Mouse (Mus musculus): ENCODE measurements around the gene Gpatch1.
"Not testable (repeated sequence)": the region's sequence is repeated elsewhere in the genome, so short reads cannot be mapped to it uniquely, and the experiment has no call there.

Gene Gpatch1

DNA sequence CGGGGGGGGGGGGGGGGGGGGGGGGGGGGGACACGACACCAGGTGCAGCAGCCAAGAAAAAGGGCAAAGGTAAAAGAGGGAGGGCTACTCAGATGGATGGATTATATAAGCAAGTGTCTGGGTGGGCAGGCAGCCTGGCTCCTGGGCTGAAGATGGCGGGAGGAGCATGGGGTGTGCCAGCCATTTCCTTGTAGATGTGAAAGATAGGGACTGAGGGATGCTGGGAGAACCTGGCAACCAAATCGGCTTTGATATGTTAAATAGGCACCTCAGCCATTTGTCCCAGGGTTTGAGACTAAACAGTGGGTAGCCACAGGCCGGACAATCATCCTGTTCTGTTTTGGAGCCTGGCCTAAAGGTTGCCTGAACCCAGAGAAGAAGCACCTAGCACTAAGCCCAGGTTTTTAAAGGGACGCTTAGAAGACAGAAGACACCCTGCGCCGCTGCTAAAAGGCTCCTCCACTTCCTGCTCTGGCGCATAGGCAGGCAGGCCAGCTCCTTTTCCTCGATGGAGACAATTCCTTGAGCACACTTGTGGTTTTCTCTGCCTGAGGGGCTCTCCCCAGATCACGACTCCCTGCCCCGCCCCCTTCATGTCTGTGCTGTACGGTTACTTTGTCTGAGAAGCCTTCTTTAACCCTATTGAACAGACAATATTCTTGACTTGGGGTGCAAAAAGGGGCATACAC, 4.6 kb upstream of the Gpatch1 start:
- DNase-seq (ENCODE audit: low read depth): no peak

DNA sequence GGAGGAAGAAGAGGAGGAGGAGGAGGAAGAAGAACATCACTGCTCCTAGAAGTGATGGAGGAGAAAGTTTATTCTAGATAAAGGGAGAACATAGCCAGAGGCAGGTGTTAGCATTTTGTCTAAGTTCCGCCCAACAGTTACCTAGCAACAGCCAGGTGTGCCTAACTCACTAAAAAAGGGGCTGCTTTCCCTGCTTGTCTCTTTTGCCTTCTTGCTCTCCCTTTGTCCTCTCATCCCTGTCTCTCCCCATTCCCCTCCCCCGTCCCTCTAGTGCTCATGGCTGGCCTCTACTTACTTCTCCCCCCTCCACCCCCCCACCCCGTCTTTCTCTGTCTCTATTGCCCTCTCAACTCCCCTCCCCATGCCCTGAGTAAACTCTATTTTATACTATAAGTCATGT, 3.9 kb upstream of the Gpatch1 start:
- no peak for DNase-seq (ENCODE audit: low read depth)

DNA sequence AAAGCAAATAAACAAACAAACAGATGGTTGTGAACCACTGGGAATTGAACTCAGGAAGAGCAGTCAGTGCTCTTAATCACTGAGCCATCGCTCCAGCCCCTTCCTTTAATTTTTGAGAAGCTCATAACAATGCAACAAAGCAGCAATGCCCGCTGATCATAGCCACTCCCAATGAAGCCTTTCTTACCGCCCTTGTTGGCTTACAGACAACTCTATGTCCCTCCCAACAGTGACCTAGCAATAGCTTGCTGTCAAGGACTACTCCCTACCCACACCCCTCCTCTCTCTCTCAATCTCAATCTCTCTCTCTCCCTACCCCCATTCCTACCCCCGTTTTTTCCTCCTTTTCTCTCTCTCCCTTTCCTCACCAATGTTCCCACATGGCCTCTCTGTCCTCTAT, 1.5 kb upstream of the Gpatch1 start:
- DNase-seq (ENCODE audit: low read depth): no peak

DNA sequence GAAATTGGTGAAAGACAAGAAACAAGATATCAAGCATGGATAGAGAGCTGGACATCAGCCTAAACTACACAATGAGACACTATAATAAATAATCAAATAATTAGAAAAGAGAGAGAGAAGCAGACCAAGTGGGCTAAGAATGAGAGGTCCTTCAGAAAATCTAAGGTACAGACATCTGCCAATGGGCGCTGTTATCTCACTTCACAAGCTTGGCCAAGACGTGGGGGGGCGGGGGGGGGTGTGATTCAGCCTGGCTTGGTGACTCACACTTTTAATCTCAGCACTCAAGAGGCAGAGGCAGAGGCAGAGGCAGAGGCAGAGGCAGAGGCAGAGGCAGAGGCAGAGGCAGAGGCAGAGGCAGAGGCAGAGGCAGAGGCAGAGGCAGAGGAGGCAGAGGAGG, 981 bp upstream of the Gpatch1 start:
- DNase-seq (ENCODE audit: low read depth): not testable (repeated sequence)

DNA sequence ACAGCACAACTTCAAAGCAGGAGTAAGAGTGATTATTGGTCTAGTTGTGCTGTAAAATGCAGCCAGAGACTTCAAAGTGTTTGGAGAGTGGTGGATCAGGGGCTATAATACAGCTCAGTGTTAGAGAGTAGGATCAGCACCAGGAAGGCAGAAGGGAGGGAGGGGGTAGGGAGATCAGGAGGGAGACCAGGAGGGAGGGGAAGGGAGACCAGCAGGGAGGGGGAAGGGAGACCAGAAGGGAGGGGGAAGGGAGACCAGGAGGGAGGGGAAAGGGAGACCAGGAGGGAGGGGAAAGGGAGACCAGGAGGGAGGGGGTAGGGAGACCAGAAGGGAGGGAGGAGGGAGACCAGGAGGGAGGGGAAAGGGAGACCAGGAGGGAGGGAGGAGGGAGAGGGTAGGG, 4.1 kb downstream of the Gpatch1 start:
- no peak for DNase-seq (ENCODE audit: low read depth)

DNA sequence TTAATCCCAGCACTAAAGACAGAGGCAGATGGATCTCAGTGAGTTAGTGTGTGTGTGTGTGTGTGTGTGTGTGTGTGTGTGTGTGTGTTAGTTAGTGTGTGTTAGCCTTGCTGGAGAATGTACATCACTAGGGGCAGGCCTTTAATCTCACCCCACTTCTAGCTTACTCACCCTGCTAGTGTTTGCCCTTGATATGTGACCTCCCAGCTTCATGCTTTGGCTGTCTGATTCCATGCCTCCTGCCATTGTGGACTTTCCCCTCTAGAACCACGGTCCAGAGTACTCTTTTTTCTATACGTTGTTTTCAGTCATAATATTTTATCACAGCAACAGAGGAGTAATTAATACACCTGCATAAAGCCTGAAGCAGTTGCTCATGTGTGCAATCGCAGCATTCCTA, 7.0 kb downstream of the Gpatch1 start:
- DNase-seq (ENCODE audit: low read depth): no peak

GRCm38 (mm10) chr7:35300792-35301191, 17.4 kb downstream of the Gpatch1 start:
- no peak for DNase-seq (ENCODE audit: low read depth)

- DNase-seq (ENCODE audit: low read depth): no peak
These were observed 18.6 kb downstream of the Gpatch1 start for GRCm38 (mm10) chr7:35299656-35300055.

- DNase-seq (ENCODE audit: low read depth): no peak
These were observed 20.4 kb downstream of the Gpatch1 start for GRCm38 (mm10) chr7:35297886-35298285.

DNA sequence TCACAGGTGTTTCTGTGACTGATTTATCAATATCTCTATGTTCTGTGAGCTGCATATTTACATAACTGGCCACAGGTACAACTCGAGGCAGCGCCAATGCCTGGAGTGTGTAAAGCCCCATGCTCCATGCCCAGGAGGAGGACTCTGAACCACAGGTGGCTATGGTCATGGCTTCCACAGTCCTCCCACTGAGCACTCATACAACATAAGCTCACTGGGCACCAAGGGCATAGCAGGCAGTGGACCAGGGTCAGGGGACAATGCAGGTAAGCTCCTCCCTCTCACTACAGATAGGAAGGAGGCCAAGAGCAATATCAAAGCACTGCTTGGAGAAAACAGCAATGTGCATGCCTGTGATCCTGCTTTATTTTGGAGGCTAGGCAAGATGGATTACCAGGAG, 22.6 kb downstream of the Gpatch1 start:
- no peak for DNase-seq (ENCODE audit: low read depth)

- DNase-seq (ENCODE audit: low read depth): no peak
These were observed 24.8 kb downstream of the Gpatch1 start for GRCm38 (mm10) chr7:35293464-35293863.

- DNase-seq (ENCODE audit: low read depth): no peak
These were observed 39.3 kb downstream of the Gpatch1 start for GRCm38 (mm10) chr7:35278933-35279332.

- DNase-seq (ENCODE audit: low read depth): no peak
These were observed 40.8 kb downstream of the Gpatch1 start for GRCm38 (mm10) chr7:35277433-35277832.

GRCm38 (mm10) chr7:35269443-35270024, 48.7 kb downstream of the Gpatch1 start:
- DNase-seq (ENCODE audit: low read depth): peak; percentile 23

GRCm38 (mm10) chr7:35267841-35268240, 50.4 kb downstream of the Gpatch1 start:
- no peak for DNase-seq (ENCODE audit: low read depth)

- peak; percentile 13 for DNase-seq (ENCODE audit: low read depth)
These were observed 51.6 kb downstream of the Gpatch1 start for GRCm38 (mm10) chr7:35266666-35267065.

DNA sequence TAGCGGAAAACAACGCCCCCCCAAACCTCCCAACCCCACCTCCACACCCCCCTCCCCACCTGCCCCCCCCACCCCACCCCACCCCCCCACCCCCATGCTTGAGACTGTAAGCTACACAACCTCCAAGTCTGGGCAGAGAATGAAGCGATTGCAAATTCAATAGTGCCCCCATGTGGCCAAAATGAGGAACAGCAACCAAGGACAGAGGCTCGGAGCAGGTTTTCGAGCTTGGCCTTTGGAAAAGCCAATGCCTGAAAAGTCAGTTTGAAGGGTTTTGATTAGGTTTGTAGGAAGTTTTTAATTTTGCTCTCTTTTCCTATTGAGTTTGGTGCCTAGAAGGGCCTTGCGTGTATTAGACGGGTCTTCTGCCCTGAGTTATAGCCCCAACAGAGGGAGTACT, 53.5 kb downstream of the Gpatch1 start:
- DNase-seq (ENCODE audit: low read depth): peak; percentile 40

DNA sequence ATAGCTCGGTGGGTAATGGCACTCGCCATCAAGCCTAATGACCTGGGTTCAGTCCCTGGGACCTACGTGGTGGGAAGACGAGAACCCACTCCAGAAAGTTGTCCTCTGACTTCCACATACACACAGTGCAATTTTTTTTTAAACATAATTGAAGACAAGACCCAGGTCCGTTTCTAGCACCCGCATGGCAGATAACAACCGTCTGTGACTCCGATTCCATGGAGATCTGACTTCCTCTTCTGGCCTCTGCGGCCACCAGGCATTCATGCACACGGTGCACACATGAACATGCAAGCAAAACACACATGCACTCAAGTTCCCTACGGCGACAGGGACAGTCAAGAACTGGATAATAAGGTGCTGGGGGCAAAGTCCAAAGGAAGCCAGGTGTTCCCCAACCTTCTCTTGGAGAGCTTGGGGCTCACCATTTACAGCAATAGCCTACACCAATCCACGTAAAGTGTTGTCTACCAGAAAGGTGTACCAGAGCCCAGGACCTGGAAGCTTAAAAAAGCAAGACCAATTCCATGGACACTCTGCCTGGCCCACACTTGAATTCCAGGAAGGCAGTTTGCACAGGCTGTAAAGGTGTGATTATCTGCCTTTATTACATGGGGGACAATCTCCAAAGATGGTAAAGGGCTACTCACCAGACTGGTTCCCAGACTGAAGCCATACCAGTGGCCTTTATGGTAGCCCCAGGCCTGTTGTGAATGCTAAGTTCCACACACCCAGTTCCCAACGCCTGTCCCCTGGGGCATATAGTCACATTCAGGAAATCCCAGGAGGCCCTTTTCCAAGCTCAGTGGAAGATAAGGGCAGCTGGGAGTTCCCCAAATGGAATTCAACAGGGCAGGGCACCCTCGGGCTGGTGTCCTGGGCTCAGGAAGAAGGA, 54.4 kb downstream of the Gpatch1 start:
- DNase-seq (ENCODE audit: low read depth): no peak

DNA sequence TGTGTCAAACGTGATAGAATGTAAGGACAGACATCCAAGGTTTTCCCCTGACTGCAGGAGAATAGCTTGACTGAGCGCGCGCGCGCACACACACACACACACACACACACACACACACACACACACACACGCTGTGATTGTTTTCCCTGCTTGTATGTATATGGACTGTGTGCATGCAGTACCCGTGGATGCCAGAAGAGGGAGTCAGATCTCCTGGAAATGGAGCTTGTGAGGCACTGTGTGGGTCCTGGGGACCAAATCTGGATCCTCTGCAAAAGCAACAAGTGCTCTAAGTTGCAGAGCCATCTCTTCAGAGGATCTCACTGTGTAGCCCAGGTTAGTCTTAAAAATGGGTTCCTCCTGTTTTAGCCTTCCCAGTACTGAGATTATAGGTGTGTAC, 58.9 kb downstream of the Gpatch1 start:
- DNase-seq (ENCODE audit: low read depth): peak; percentile 8

DNA sequence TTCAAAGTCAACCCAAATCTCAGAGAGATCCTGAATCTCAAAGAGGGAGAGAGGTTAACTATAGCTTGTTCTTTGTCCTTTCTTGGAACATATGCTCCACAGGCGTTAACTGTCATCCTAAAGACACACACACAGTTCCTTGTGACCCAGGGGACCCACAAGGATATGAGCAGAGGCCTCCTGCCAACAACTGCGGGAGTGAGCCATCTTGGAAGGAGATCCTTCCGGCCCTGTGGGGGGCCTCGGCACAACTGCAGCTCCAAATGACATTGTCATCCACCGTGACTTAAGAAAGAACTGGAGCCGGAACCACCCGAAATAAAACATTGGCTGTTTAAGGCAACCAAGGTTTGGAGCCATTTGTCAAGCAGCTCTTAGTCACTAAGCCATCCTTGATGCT, 59.9 kb downstream of the Gpatch1 start:
- DNase-seq (ENCODE audit: low read depth): no peak

GRCm38 (mm10) chr7:35252041-35252558, 66.1 kb downstream of the Gpatch1 start:
- DNase-seq (ENCODE audit: low read depth): no peak

DNA sequence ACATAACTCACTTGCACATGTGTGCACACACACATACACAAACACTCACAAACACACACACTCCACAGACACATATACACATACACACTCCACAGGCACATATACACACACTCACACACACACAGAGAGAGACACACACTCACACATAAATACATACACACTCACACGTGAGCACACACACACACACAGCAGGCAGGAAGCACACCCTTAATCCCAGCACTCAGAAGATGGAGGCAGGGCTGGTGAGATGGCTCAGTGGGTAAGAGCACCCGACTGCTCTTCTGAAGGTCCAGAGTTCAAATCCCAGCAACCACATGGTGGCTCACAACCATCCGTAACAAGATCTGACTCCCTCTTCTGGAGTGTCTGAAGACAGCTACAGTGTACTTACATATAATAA, 80.3 kb downstream of the Gpatch1 start:
- DNase-seq (ENCODE audit: low read depth): not testable (repeated sequence)

DNA sequence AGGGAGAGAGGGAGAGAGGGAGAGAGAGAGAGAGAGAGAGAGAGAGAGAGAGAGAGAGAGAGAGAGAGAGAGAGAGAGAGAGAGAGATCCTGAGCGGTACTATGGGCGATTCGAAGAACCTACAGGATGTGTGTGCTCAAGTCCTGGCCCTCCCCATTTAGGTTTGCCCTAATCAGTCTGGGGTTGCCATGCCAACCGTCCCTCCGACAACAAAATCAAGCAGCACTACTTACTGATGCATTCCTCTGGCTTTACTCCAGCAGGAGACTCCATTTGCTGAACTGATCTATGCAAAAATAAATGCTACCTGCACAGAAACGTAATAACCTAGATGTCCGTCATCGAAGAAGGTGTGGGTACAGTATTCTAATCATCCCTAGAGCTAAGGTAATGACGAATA, 82.9 kb downstream of the Gpatch1 start:
- peak; percentile 64 for DNase-seq (ENCODE audit: low read depth)

Measured in c-Kit-positive CD71-positive TER-119-negative erythroid progenitor cells, embryonic 14.5 days (primary cell).